Mouse (Mus musculus) hindbrain, embryonic 11.5 days (tissue): ENCODE measurements around the gene Olfr1109. TPM values are rescaled to one million over a fixed set of nuclear protein-coding genes. Genes with fewer than 3 reads are reported as not detected.

Experiments used
- ATAC-seq: fragments of 200-750 bp; cut with Nextera tagmentation; 2 replicates; pipeline ENCODE4 v1.8.0; 2017; ENCODE audit warnings: mild to moderate bottlenecking, moderate TSS enrichment, moderate library complexity; ENCODE audit not compliant: low FRiP score
- DNase-seq: peaks from one replicate; pipeline ENCODE4 v3.0.0-alpha.2; 2015; ENCODE audit warnings: low spot score
- H3K27ac ChIP-seq: fragments of 300-500 bp; sonication (generic); 2 replicates; pipeline ENCODE4 v1.5.1; 2014; ENCODE audit warnings: mild to moderate bottlenecking, low read depth, low read length
- H3K27me3 ChIP-seq: fragments of 300-500 bp; sonication (generic); 2 replicates; pipeline ENCODE4 v1.6.1; 2014; ENCODE audit warnings: mild to moderate bottlenecking, low read length, moderate library complexity, mixed read lengths; ENCODE audit not compliant: control insufficient read depth, insufficient read depth
- H3K36me3 ChIP-seq: fragments of 300-500 bp; sonication (generic); 2 replicates; pipeline ENCODE4 v1.6.1; 2014; ENCODE audit warnings: mild to moderate bottlenecking, low read length, moderate library complexity, mixed read lengths; ENCODE audit not compliant: control insufficient read depth, insufficient read depth
- H3K4me1 ChIP-seq: fragments of 300-500 bp; sonication (generic); replicated peaks from 2 replicates; pipeline ENCODE4 v1.6.1; 2014; ENCODE audit warnings: low read length, mixed read lengths; ENCODE audit not compliant: control insufficient read depth, insufficient read depth
- H3K4me2 ChIP-seq: fragments of 300-500 bp; sonication (generic); replicated peaks from 2 replicates; pipeline ENCODE4 v1.6.1; 2014; ENCODE audit warnings: mild to moderate bottlenecking, low read depth, low read length
- H3K4me3 ChIP-seq: fragments of 300-500 bp; sonication (generic); 2 replicates; pipeline ENCODE4 v1.5.1; 2014; ENCODE audit warnings: low read depth, low read length
- H3K9ac ChIP-seq: fragments of 300-500 bp; sonication (generic); 2 replicates; pipeline ENCODE4 v1.6.1; 2014; ENCODE audit warnings: low read depth, low read length
- H3K9me3 ChIP-seq: fragments of 300-500 bp; sonication (generic); 2 replicates; pipeline ENCODE4 v1.6.1; 2016; ENCODE audit warnings: low read length; ENCODE audit not compliant: control insufficient read depth
- WGBS: fragments of 180-500 bp; shearing (Covaris S2); extraction: QIAGEN DNeasy Blood & Tissue Kit; methylation state at CpG from one replicate; pipeline ENCODE4 v1.1.7; 2014; 5-methylcytosine and 5-hydroxymethylcytosine counted together
- polyA plus RNA-seq: library from polyadenylated mRNA; unstranded; fragments of >200 nt; fragmentation: Nextera tagmentation; extraction: Ambion mirVana; gene quantifications from 2 replicates; pipeline ENCODE4 v1.2.1, GENCODE M21; 2014

Gene Olfr1109
- polyA plus RNA-seq: not detected in 2 replicates

DNA sequence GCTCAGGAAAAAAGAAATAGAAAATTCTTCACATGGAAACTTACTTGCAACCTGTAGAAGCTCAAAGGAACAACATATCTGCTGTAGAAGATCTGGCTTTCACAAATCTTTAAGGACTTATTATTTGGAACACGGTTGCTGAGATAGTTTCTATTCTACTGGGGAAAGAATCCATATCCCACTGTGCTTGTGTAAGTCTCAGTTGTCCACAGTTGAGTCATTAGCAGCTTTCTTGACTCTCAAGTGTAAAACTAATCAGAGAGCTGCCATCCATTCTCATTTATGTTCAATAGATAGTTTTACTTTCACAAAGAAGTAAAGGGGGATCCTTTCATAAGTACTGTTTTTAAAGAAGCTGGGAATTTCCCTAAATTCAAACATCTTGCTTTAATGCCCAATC lies at the start of gene Olfr1109:
TSS of gene Olfr1109 (minus strand) at position 101 of the 400 bp plus-strand sequence.
- Histone ChIP-seq H3K9me3 (no peaks in the 10 kb centered on the region), H3K4me3 (no peak within 1 kb of the TSS), H3K4me2 (no peak within 1 kb of the TSS), H3K9ac (no peak within 1 kb of the TSS), H3K36me3 (no peaks in the 10 kb centered on the region), H3K4me1 (no peaks in the 10 kb centered on the region), H3K27ac (no peak within 1 kb of the TSS), H3K27me3 (no peaks in the 10 kb centered on the region)
- no peak for ATAC-seq
- no peak for DNase-seq
- WGBS: 68% methylated on average over 1 of the region's 1 CpGs

DNA sequence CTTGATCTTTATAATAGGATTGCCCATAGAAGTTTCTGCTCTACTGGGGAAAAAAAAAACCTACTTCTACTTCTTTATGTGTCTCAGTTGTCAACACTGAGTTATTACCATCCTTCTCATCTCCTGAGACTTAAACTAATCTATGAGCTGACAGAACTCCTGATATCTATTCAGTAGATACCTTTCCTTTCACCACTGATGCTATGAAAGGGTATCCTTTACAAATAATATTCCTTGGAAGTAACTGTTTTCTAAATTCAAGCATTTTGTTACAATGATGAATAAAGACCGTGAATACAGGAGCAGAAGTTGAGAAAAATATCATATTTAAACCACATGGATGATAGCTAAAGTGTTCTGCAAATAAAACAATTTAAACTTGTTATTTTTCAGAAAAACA lies 44.4 kb upstream of the Olfr1109 start, which contains the start of gene Olfr1110:
TSS of gene Olfr1110 (minus strand) at position 101 of the 400 bp plus-strand sequence.
- H3K9ac ChIP-seq: no peak within 1 kb of the TSS
- H3K9me3 ChIP-seq: no peaks in the 10 kb centered on the region
- H3K27me3 ChIP-seq: no peaks in the 10 kb centered on the region
- DNase-seq (no peak), ATAC-seq (no peak)
- no peak within 1 kb of the TSS for H3K4me2 ChIP-seq
- H3K27ac ChIP-seq: no peak within 1 kb of the TSS
- 84% methylated on average over 1 of the region's 1 CpGs for WGBS
- no peaks in the 10 kb centered on the region for H3K36me3 ChIP-seq
- no peak within 1 kb of the TSS for H3K4me3 ChIP-seq
- no peaks in the 10 kb centered on the region for H3K4me1 ChIP-seq

DNA sequence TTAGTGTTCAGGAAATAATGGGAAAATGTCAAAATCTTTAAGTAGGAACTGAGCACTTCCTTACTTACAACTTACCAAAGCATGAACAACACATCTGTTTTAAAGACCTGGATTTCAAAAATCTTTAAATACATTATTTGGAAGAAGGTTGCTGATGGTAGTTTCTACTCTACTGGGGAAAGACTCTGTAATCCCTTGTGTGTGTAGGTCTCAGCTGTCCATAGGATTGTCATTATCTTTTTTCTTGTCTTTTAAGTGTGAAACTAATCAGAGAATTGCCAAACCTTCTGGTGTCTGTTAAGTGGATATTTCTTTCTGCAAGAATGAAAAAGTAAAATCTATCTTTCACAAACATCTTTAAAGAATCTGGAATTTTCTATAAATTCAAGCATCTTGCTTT lies 18.7 kb upstream of the Olfr1109 start, which contains the start of gene Olfr259:
TSS of gene Olfr259 (minus strand) at position 101 of the 400 bp plus-strand sequence.
- ATAC-seq: no peak
- Histone ChIP-seq H3K4me2 (no peak within 1 kb of the TSS), H3K9me3 (no peaks in the 10 kb centered on the region), H3K36me3 (no peaks in the 10 kb centered on the region), H3K9ac (no peak within 1 kb of the TSS), H3K4me1 (no peaks in the 10 kb centered on the region), H3K27me3 (no peaks in the 10 kb centered on the region), H3K27ac (no peak within 1 kb of the TSS), H3K4me3 (no peak within 1 kb of the TSS)
- peak; percentile 3 for DNase-seq

DNA sequence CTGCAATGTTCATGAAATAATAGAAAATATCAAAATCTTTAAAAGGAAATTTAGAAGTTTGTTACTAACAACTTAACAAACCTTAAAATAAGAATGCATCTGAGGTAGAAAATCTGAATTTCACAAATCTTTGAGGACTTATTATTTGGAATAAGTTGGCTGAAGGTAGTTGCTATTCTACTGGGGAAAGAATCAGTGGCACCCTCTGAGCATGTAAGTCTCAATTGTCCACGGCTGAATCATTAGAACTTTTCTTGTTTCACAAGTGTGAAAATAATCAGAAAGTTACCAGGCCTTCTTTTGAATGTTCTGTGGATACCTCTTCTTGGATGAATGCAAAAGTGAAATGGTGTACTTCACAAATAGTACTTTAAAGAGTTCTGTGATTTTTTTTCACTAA lies 20.1 kb downstream of the Olfr1109 start, which contains the start of gene Olfr1107:
TSS of gene Olfr1107 (minus strand) at position 101 of the 400 bp plus-strand sequence.
- DNase-seq (no peak), ATAC-seq (no peak)
- Histone ChIP-seq H3K4me3 (no peak within 1 kb of the TSS), H3K4me2 (no peak within 1 kb of the TSS), H3K4me1 (no peaks in the 10 kb centered on the region), H3K27ac (no peak within 1 kb of the TSS), H3K36me3 (no peaks in the 10 kb centered on the region), H3K9ac (no peak within 1 kb of the TSS), H3K27me3 (no peaks in the 10 kb centered on the region), H3K9me3 (no peaks in the 10 kb centered on the region)
- 83% methylated on average over 1 of the region's 1 CpGs for WGBS

DNA sequence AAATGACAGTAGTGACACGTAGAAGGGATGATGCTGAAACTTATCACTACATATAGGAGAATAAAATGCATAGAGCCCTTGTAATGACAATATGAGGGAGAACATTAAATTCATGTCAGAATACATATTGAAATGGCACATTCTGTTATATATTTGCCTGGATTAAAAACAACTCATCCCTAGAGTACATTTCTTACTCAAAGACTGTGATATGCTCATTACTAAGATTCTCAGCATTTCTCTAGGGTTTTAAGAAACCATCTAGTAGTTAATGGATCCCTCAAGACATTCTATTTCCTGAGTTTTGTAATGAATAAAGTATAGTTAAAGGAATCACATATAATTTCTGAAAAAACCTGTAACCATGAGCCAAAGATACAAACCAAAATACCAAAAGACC lies 43.6 kb downstream of the Olfr1109 start, which contains the start of gene Olfr1106:
TSS of gene Olfr1106 (minus strand) at position 101 of the 400 bp plus-strand sequence.
- H3K4me3 ChIP-seq: no peak within 1 kb of the TSS
- no peaks in the 10 kb centered on the region for H3K27me3 ChIP-seq
- no peak within 1 kb of the TSS for H3K4me2 ChIP-seq
- DNase-seq (no peak), ATAC-seq (no peak)
- no peaks in the 10 kb centered on the region for H3K9me3 ChIP-seq
- no peak within 1 kb of the TSS for H3K9ac ChIP-seq
- H3K27ac ChIP-seq: no peak within 1 kb of the TSS
- no peaks in the 10 kb centered on the region for H3K4me1 ChIP-seq
- no peaks in the 10 kb centered on the region for H3K36me3 ChIP-seq
- 80% methylated on average over 1 of the region's 1 CpGs for WGBS

Other genes with a start within 250 kb of the Olfr1109 start
- not detected in 2 replicates for gene Olfr1095, start 244.3 kb downstream of the Olfr1109 start, polyA plus RNA-seq
- not detected in 2 replicates for gene Gm13723, start 221.2 kb downstream of the Olfr1109 start, polyA plus RNA-seq
- not detected in 2 replicates for gene Olfr1097, start 203.8 kb downstream of the Olfr1109 start, polyA plus RNA-seq
- gene Olfr1098, start 171.5 kb downstream of the Olfr1109 start, polyA plus RNA-seq: not detected in 2 replicates
- not detected in 2 replicates for gene Olfr1099, start 135.3 kb downstream of the Olfr1109 start, polyA plus RNA-seq
- not detected in 2 replicates for gene Olfr1100, start 116.1 kb downstream of the Olfr1109 start, polyA plus RNA-seq
- gene Olfr1101, start 104.8 kb downstream of the Olfr1109 start, polyA plus RNA-seq: not detected in 2 replicates
- not detected in 2 replicates for gene Olfr1102, start 97.6 kb downstream of the Olfr1109 start, polyA plus RNA-seq
- gene Olfr1104, start 68.9 kb downstream of the Olfr1109 start, polyA plus RNA-seq: not detected in 2 replicates
- not detected in 2 replicates for gene Olfr1105, start 59.5 kb downstream of the Olfr1109 start, polyA plus RNA-seq
- gene Olfr1106, start 43.7 kb downstream of the Olfr1109 start, polyA plus RNA-seq: not detected in 2 replicates
- gene Olfr1107, start 20.2 kb downstream of the Olfr1109 start, polyA plus RNA-seq: not detected in 2 replicates
- gene Olfr259, start 18.6 kb upstream of the Olfr1109 start, polyA plus RNA-seq: not detected in 2 replicates
- not detected in 2 replicates for gene Olfr1110, start 44.3 kb upstream of the Olfr1109 start, polyA plus RNA-seq
- not detected in 2 replicates for gene Olfr1111, start 56.6 kb upstream of the Olfr1109 start, polyA plus RNA-seq
- gene Olfr1112, start 91.8 kb upstream of the Olfr1109 start, polyA plus RNA-seq: not detected in 2 replicates
- not detected in 2 replicates for gene Olfr1113, start 113.0 kb upstream of the Olfr1109 start, polyA plus RNA-seq
- not detected in 2 replicates for gene Olfr1115, start 152.0 kb upstream of the Olfr1109 start, polyA plus RNA-seq
- gene Olfr1116, start 171.5 kb upstream of the Olfr1109 start, polyA plus RNA-seq: not detected in 2 replicates
- gene Olfr1118, start 211.6 kb upstream of the Olfr1109 start, polyA plus RNA-seq: not detected in 2 replicates